Mouse (Mus musculus) hindbrain, embryonic 10.5 days (tissue): ENCODE data around the gene Gm44973. TPM values are rescaled to one million over a fixed set of nuclear protein-coding genes. Genes with fewer than 3 reads are reported as not detected.

ENCODE experiments used
- DNase-seq: peaks from one replicate; pipeline ENCODE4 v3.0.0-alpha.2; 2017; ENCODE audit warnings: low spot score
- H3K27ac ChIP-seq: fragments of 300-500 bp; sonication (generic); 2 replicates; pipeline ENCODE4 v1.5.1; 2016; ENCODE audit warnings: mild to moderate bottlenecking, moderate library complexity
- H3K27me3 ChIP-seq: fragments of 300-500 bp; sonication (generic); 2 replicates; pipeline ENCODE4 v1.6.1; 2016; ENCODE audit warnings: mild to moderate bottlenecking; ENCODE audit not compliant: poor library complexity, insufficient read depth, severe bottlenecking
- H3K36me3 ChIP-seq: fragments of 300-500 bp; sonication (generic); 2 replicates; pipeline ENCODE4 v1.6.1; 2016; ENCODE audit warnings: mild to moderate bottlenecking, moderate library complexity
- H3K4me1 ChIP-seq: fragments of 300-500 bp; sonication (generic); replicated peaks from 2 replicates; pipeline ENCODE4 v1.6.1; 2016; ENCODE audit warnings: mild to moderate bottlenecking
- H3K4me3 ChIP-seq: fragments of 300-500 bp; sonication (generic); 2 replicates; pipeline ENCODE4 v1.5.1; 2016; ENCODE audit warnings: mild to moderate bottlenecking, moderate library complexity
- H3K9me3 ChIP-seq: fragments of 300-500 bp; sonication (generic); 2 replicates; pipeline ENCODE4 v1.6.1; 2016; ENCODE audit warnings: mild to moderate bottlenecking, moderate library complexity
- WGBS: fragments of 180-500 bp; shearing (Covaris S2); methylation state at CpG from one replicate; pipeline ENCODE4 v1.1.7; 2016; 5-methylcytosine and 5-hydroxymethylcytosine counted together
- polyA plus RNA-seq: library from polyadenylated mRNA; unstranded; fragments of >200 nt; fragmentation: Nextera tagmentation; extraction: Ambion mirVana; gene quantifications from 2 replicates; pipeline ENCODE4 v1.2.1, GENCODE M21; 2016

Gm44973 gene
- polyA plus RNA-seq, 1 experiment from 2014 or later = not detected

- peaks cover 17% of the 10 kb centered on the region; the same call in 1 of the 2 replicates for H3K9me3 ChIP-seq
- peaks cover 16% of the 10 kb centered on the region for H3K4me1 ChIP-seq
- peaks cover 53% of the 10 kb centered on the region for H3K36me3 ChIP-seq
- WGBS = 91% methylated on average over 8 of the region's 8 CpGs
- H3K4me3 ChIP-seq = peak overlapping the region; percentile 70
- no peaks in the 10 kb centered on the region for H3K27me3 ChIP-seq
- H3K27ac ChIP-seq = peak overlapping the region; percentile 97
- DNase-seq = no peak
These were observed 22.2 kb downstream of the Gm44973 start for GRCm38 (mm10) chr7:5037467-5037866.

GRCm38 (mm10) chr7:5038109-5038732, 22.9 kb downstream of the Gm44973 start, which contains the start of gene Zfp784:
TSS of gene Zfp784 (minus strand) at chr7:5038446.
- peak; percentile 93 for DNase-seq
- WGBS = under 1% methylated on average over 48 of the region's 48 CpGs
- peaks cover 45% of the 10 kb centered on the region for H3K36me3 ChIP-seq

GRCm38 (mm10) chr7:5038940-5039339, 23.6 kb downstream of the Gm44973 start:
- peaks cover 38% of the 10 kb centered on the region for H3K36me3 ChIP-seq
- H3K27ac ChIP-seq = peak overlapping the region; percentile 97
- WGBS = 44% methylated on average over 5 of the region's 5 CpGs
- peaks cover 10% of the 10 kb centered on the region; the same call in 1 of the 2 replicates for H3K9me3 ChIP-seq
- H3K4me1 ChIP-seq = peaks cover 16% of the 10 kb centered on the region
- peak overlapping the region; percentile 70 for H3K4me3 ChIP-seq
- no peaks in the 10 kb centered on the region for H3K27me3 ChIP-seq
- no peak for DNase-seq

More at GRCm38 (mm10) chr7:5038109-5038732, 22.9 kb downstream of the Gm44973 start, which contains the start of gene Zfp784:
- peaks cover 13% of the 10 kb centered on the region; the same call in 1 of the 2 replicates for H3K9me3 ChIP-seq
- H3K27me3 ChIP-seq = no peaks in the 10 kb centered on the region
- peak within 1 kb of the TSS; percentile 70 for H3K4me3 ChIP-seq
- H3K27ac ChIP-seq = peak within 1 kb of the TSS; percentile 97
- peaks cover 16% of the 10 kb centered on the region for H3K4me1 ChIP-seq

- Histone ChIP-seq H3K4me1 (no peaks in the 10 kb centered on the region), H3K4me3 (no peak overlapping the region), H3K36me3 (peaks cover 12% of the 10 kb centered on the region; the same call in 1 of the 2 replicates), H3K9me3 (no peaks in the 10 kb centered on the region), H3K27me3 (no peaks in the 10 kb centered on the region), H3K27ac (no peak overlapping the region)
- DNase-seq = no peak
- WGBS = 75% methylated on average over 2 of the region's 2 CpGs
These were observed 29.7 kb downstream of the Gm44973 start for GRCm38 (mm10) chr7:5044981-5045380.

GRCm38 (mm10) chr7:5046112-5046511, 30.8 kb downstream of the Gm44973 start:
- no peak overlapping the region for H3K4me3 ChIP-seq
- H3K27ac ChIP-seq = no peak overlapping the region
- H3K36me3 ChIP-seq = peaks cover 6% of the 10 kb centered on the region; the same call in 1 of the 2 replicates
- H3K4me1 ChIP-seq = peaks cover 9% of the 10 kb centered on the region
- H3K27me3 ChIP-seq = peaks cover 7% of the 10 kb centered on the region
- no peaks in the 10 kb centered on the region for H3K9me3 ChIP-seq
- no peak for DNase-seq
- WGBS = 76% methylated on average over 2 of the region's 2 CpGs

GRCm38 (mm10) chr7:5047313-5047712, 32.0 kb downstream of the Gm44973 start:
- Histone ChIP-seq H3K27me3 (peaks cover 15% of the 10 kb centered on the region), H3K27ac (no peak overlapping the region; the same call in 1 of the 2 replicates), H3K4me3 (no peak overlapping the region), H3K36me3 (no peaks in the 10 kb centered on the region), H3K9me3 (0 out of 2 replicates have a peak, but pooled peaks cover 4% of the 10 kb centered on the region), H3K4me1 (peaks cover 20% of the 10 kb centered on the region)
- no peak for DNase-seq
- WGBS = 38% methylated on average over 2 of the region's 2 CpGs

- Histone ChIP-seq H3K27me3 (peaks cover 57% of the 10 kb centered on the region), H3K4me3 (peak within 1 kb of the TSS; percentile 87), H3K4me1 (peaks cover 45% of the 10 kb centered on the region), H3K27ac (peak within 1 kb of the TSS; percentile 93), H3K9me3 (0 out of 2 replicates have a peak, but pooled peaks cover 4% of the 10 kb centered on the region), H3K36me3 (no peaks in the 10 kb centered on the region)
- DNase-seq = peak; percentile 84
- WGBS = 1% methylated on average over 65 of the region's 65 CpGs
These were observed 36.2 kb downstream of the Gm44973 start, which contains the start of gene Zfp580 for GRCm38 (mm10) chr7:5051193-5052192. TSS of gene Zfp580 (plus strand) at chr7:5051538.

GRCm38 (mm10) chr7:5052438-5052837, 37.1 kb downstream of the Gm44973 start:
- whole genome bisulfite sequencing = 2% methylated on average over 12 of the region's 12 CpGs
- peaks cover 66% of the 10 kb centered on the region for H3K27me3 ChIP-seq
- 0 out of 2 replicates have a peak, but pooled peaks cover 4% of the 10 kb centered on the region for H3K9me3 ChIP-seq
- DNase-seq = no peak
- no peaks in the 10 kb centered on the region for H3K36me3 ChIP-seq
- H3K27ac ChIP-seq = peak overlapping the region; percentile 66
- peak overlapping the region; percentile 87 for H3K4me3 ChIP-seq
- H3K4me1 ChIP-seq = peaks cover 54% of the 10 kb centered on the region

GRCm38 (mm10) chr7:5052931-5053343, 37.6 kb downstream of the Gm44973 start:
- peaks cover 59% of the 10 kb centered on the region for H3K4me1 ChIP-seq

GRCm38 (mm10) chr7:5053456-5054179, 38.3 kb downstream of the Gm44973 start:
- no peak for DNase-seq
- Histone ChIP-seq H3K27ac (peak overlapping the region; percentile 66; the same call in 1 of the 2 replicates), H3K4me1 (peaks cover 59% of the 10 kb centered on the region), H3K36me3 (no peaks in the 10 kb centered on the region), H3K27me3 (peaks cover 78% of the 10 kb centered on the region), H3K9me3 (0 out of 2 replicates have a peak, but pooled peaks cover 4% of the 10 kb centered on the region), H3K4me3 (peak overlapping the region; percentile 87)
- 10% methylated on average over 32 of the region's 32 CpGs for WGBS

More at GRCm38 (mm10) chr7:5052931-5053343, 37.6 kb downstream of the Gm44973 start:
- Histone ChIP-seq H3K36me3 (no peaks in the 10 kb centered on the region), H3K9me3 (0 out of 2 replicates have a peak, but pooled peaks cover 4% of the 10 kb centered on the region), H3K27ac (peak overlapping the region; percentile 66), H3K4me3 (peak overlapping the region; percentile 87), H3K27me3 (peaks cover 71% of the 10 kb centered on the region)
- 4% methylated on average over 45 of the region's 45 CpGs for WGBS
- no peak for DNase-seq

GRCm38 (mm10) chr7:5056651-5057263, 41.5 kb downstream of the Gm44973 start:
- 3% methylated on average over 55 of the region's 55 CpGs for WGBS
- peak overlapping the region; percentile 56 for H3K4me3 ChIP-seq
- H3K9me3 ChIP-seq = no peaks in the 10 kb centered on the region
- peak overlapping the region; percentile 78 for H3K27ac ChIP-seq
- peak; percentile 33 for DNase-seq
- H3K27me3 ChIP-seq = peaks cover 75% of the 10 kb centered on the region
- peaks cover 59% of the 10 kb centered on the region for H3K4me1 ChIP-seq
- H3K36me3 ChIP-seq = no peaks in the 10 kb centered on the region
